Mouse (Mus musculus) CH12.LX (cell line): Measurements from ENCODE around the gene Rnase4.

Experiments
- CHD2 ChIP-seq: IDR thresholded peaks from 2 replicates; pipeline ENCODE4 v1.6.1; 2011; ENCODE audit warnings: low read length, improper control_type of control experiment
- CTCF ChIP-seq, 2 experiments: IDR thresholded peaks in 1 of 2; conservative IDR thresholded peaks in 1 of 2; 2 replicates each; pipeline ENCODE4 v1.5.1; 2011 to 2012; ENCODE audit warnings: low read depth in 2 of 2, low read length in 2 of 2, improper control_type of control experiment in 1 of 2, inconsistent platforms in 1 of 2, mild to moderate bottlenecking in 1 of 2, moderate library complexity in 1 of 2
- HCFC1 ChIP-seq: IDR thresholded peaks from 2 replicates; pipeline ENCODE4 v1.6.1; 2012; ENCODE audit warnings: low read depth, mild to moderate bottlenecking, inconsistent platforms, low read length, improper control_type of control experiment
- IRF4 ChIP-seq: IDR thresholded peaks from 2 replicates; pipeline ENCODE4 v1.6.1; 2014; ENCODE audit warnings: low read depth, mild to moderate bottlenecking, inconsistent platforms, low read length, improper control_type of control experiment
- JUN ChIP-seq: IDR thresholded peaks from 2 replicates; pipeline ENCODE4 v1.6.1; 2011; ENCODE audit warnings: low read depth, mild to moderate bottlenecking, low read length, improper control_type of control experiment, moderate library complexity; ENCODE audit not compliant: insufficient read depth
- JUND ChIP-seq: conservative IDR thresholded peaks from 2 replicates; pipeline ENCODE4 v1.6.1; 2011; ENCODE audit warnings: low read depth, low read length, improper control_type of control experiment
- MAFK ChIP-seq: IDR thresholded peaks from 2 replicates; pipeline ENCODE4 v1.6.1; 2011; ENCODE audit warnings: low read length, improper control_type of control experiment; ENCODE audit not compliant: insufficient replicate concordance
- MAX ChIP-seq: IDR thresholded peaks from 2 replicates; pipeline ENCODE4 v1.6.1; 2011; ENCODE audit warnings: low read length, improper control_type of control experiment
- MEF2A ChIP-seq: IDR thresholded peaks from 2 replicates; pipeline ENCODE4 v1.6.1; 2014; ENCODE audit warnings: low read depth, mild to moderate bottlenecking, inconsistent platforms, low read length, improper control_type of control experiment, borderline replicate concordance
- MYC ChIP-seq: IDR thresholded peaks from 2 replicates; pipeline ENCODE4 v1.6.1; 2011; ENCODE audit warnings: low read depth, mild to moderate bottlenecking, improper control_type of control experiment, low read length
- POLR2A ChIP-seq: IDR thresholded peaks from 2 replicates; pipeline ENCODE4 v1.6.1; 2011; ENCODE audit warnings: low read depth, mild to moderate bottlenecking, improper control_type of control experiment, low read length
- TBP ChIP-seq: conservative IDR thresholded peaks from 2 replicates; pipeline ENCODE4 v1.6.1; 2011; ENCODE audit warnings: low read depth, low read length, improper control_type of control experiment
- TCF12 ChIP-seq: IDR thresholded peaks from 2 replicates; pipeline ENCODE4 v1.6.1; 2014; ENCODE audit warnings: low read depth, mild to moderate bottlenecking, inconsistent platforms, low read length, improper control_type of control experiment
- ZC3H11A ChIP-seq: IDR thresholded peaks from 2 replicates; pipeline ENCODE4 v1.6.1; 2012; ENCODE audit warnings: low read depth, mild to moderate bottlenecking, inconsistent platforms, low read length, improper control_type of control experiment

- TF ChIP-seq JUND: no peak
- no peak for TF ChIP-seq ZC3H11A
- TF ChIP-seq MEF2A: no peak
- no peak for TF ChIP-seq IRF4
- no peak for TF ChIP-seq POLR2A
- no peak for TF ChIP-seq CTCF (conservative IDR thresholded peaks at IDR 0.05 in 1 of 2, IDR thresholded peaks at IDR 0.05 in 1 of 2; ENCODE audit: low read depth in 2 of 2, low read length in 2 of 2)
- TF ChIP-seq MAFK: no peak
- TF ChIP-seq TBP: no peak
- no peak for TF ChIP-seq CHD2
- TF ChIP-seq HCFC1: no peak
- TF ChIP-seq TCF12: no peak
- no peak for TF ChIP-seq JUN
- no peak for TF ChIP-seq MYC
- TF ChIP-seq MAX: no peak
Observed at GRCm38 (mm10) chr14:51087762-51088161, 3.1 kb upstream of the Rnase4 start.
